Mouse (Mus musculus): ENCODE measurements around the gene Prkacb. TPM values are rescaled to one million over a fixed set of nuclear protein-coding genes. Genes with fewer than 3 reads are reported as not detected.

Prkacb gene
- polyA plus RNA-seq, 1 experiment from 2014 or later = 56.1 TPM

DNA sequence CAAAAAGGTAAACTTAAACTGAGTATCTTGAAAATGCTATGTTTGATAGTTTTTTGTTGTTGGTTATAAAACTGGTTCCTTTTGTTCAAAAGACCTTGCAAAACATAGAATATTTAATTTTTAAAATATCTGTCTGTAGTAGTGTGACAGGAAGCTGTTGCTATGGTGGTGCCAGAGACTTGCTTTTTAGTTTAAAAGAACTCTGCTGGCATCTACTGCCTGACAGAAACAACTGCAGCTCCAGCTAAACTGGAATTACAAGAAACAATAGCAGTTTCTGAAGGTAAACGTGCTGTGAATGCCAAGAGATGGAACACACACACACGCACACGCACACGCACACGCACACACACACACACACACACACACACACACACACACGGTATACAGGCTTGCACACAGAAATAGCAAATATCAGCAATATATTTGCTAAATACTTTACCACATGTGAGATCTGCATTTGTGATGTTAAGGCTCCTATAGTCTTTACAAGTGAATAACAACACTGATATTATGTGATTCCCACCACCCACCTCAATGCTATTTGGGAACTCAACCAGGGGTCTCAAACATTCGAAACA lies 29.1 kb downstream of the Prkacb start:
- H3K4me1 ChIP-seq (replicated peaks; ENCODE audit: control insufficient read depth, insufficient read depth, low read length) = peaks cover 11% of the 10 kb centered on the region
- 82% methylated on average over 7 of the region's 7 CpGs for WGBS
- ATAC-seq (replicated peaks; ENCODE audit: low FRiP score, low TSS enrichment, low read depth) (no peak), DNase-seq (ENCODE audit: low spot score) (no peak)
- H3K9me3 ChIP-seq (ENCODE audit: control insufficient read depth, low read length) = no peaks in the 10 kb centered on the region
- H3K27me3 ChIP-seq (replicated peaks; ENCODE audit: control insufficient read depth, insufficient read depth, low read length) = no peaks in the 10 kb centered on the region
- no peak overlapping the region for H3K9ac ChIP-seq (ENCODE audit: low read length)
- H3K4me3 ChIP-seq (ENCODE audit: low read depth, low read length) = no peak overlapping the region
- no peaks in the 10 kb centered on the region; the same call in 1 of the 2 replicates for H3K36me3 ChIP-seq (ENCODE audit: control insufficient read depth, insufficient read depth, low read length)
- no peak overlapping the region for H3K4me2 ChIP-seq (ENCODE audit: low read length)
- no peak overlapping the region for H3K27ac ChIP-seq (ENCODE audit: low read depth)

- WGBS = 44% methylated on average over 6 of the region's 6 CpGs
- no peak overlapping the region for H3K4me2 ChIP-seq (ENCODE audit: low read length)
- H3K9me3 ChIP-seq (ENCODE audit: control insufficient read depth, low read length) = no peaks in the 10 kb centered on the region
- no peak overlapping the region for H3K4me3 ChIP-seq (ENCODE audit: low read depth, low read length)
- ATAC-seq (replicated peaks; ENCODE audit: low FRiP score, low TSS enrichment, low read depth) (no peak), DNase-seq (ENCODE audit: low spot score) (no peak)
- no peaks in the 10 kb centered on the region for H3K27me3 ChIP-seq (replicated peaks; ENCODE audit: control insufficient read depth, insufficient read depth, low read length)
- H3K9ac ChIP-seq (ENCODE audit: low read length) = no peak overlapping the region
- peaks cover 11% of the 10 kb centered on the region for H3K4me1 ChIP-seq (replicated peaks; ENCODE audit: control insufficient read depth, insufficient read depth, low read length)
- H3K36me3 ChIP-seq (ENCODE audit: control insufficient read depth, insufficient read depth, low read length) = no peaks in the 10 kb centered on the region; the same call in 1 of the 2 replicates
- no peak overlapping the region for H3K27ac ChIP-seq (ENCODE audit: low read depth)
These were observed 30.2 kb downstream of the Prkacb start for GRCm38 (mm10) chr3:146782548-146782947.

DNA sequence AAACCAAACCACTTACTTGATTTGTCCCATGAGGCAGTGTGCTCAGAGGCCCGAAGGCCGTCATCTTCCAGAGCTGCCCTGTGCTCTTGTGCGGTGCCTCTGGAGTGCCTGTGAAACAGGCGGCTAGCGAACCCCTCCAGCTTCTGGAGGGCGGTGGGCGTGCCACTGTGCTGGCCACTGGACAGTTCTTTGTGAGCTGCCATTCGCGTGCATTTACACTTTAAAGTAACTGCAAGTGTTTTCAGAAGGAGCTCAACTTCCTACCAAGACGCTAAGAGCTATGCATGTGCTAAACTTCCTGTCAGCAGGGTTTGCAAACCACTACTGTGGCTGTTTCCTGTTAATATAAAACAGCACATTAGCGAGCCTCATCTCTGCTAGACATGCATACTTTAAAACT lies 31.7 kb downstream of the Prkacb start:
- Histone ChIP-seq H3K36me3 (ENCODE audit: control insufficient read depth, insufficient read depth, low read length) (no peaks in the 10 kb centered on the region), H3K4me3 (ENCODE audit: low read depth, low read length) (no peak overlapping the region), H3K27me3 (replicated peaks; ENCODE audit: control insufficient read depth, insufficient read depth, low read length) (no peaks in the 10 kb centered on the region), H3K4me1 (replicated peaks; ENCODE audit: control insufficient read depth, insufficient read depth, low read length) (peaks cover 11% of the 10 kb centered on the region), H3K27ac (ENCODE audit: low read depth) (peak overlapping the region; percentile 57), H3K4me2 (ENCODE audit: low read length) (peak overlapping the region; percentile 39), H3K9ac (ENCODE audit: low read length) (no peak overlapping the region), H3K9me3 (ENCODE audit: control insufficient read depth, low read length) (no peaks in the 10 kb centered on the region)
- no peak for ATAC-seq (replicated peaks; ENCODE audit: low FRiP score, low TSS enrichment, low read depth)
- WGBS = 23% methylated on average over 11 of the region's 11 CpGs
- DNase-seq (ENCODE audit: low spot score) = no peak

DNA sequence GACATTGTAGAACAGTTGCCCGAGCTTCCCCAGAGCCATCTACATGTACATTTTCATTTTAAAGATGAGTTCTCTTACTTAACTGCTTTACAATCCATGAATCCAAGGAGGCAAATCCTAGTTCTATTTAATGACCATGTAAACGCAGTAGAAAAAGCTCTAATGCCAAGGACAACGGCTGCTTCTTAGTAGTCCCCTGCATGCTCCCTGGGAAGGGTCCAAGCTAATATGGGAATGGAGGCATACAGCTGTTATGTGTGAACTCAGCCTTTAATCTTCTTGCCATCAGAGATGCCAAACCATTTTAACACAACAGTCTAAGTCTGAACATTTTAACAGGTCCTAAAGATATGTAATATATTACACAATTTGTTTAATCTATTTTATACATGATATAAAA lies 32.5 kb downstream of the Prkacb start:
- no peaks in the 10 kb centered on the region for H3K27me3 ChIP-seq (replicated peaks; ENCODE audit: control insufficient read depth, insufficient read depth, low read length)
- H3K4me3 ChIP-seq (ENCODE audit: low read depth, low read length) = no peak overlapping the region
- peaks cover 11% of the 10 kb centered on the region for H3K4me1 ChIP-seq (replicated peaks; ENCODE audit: control insufficient read depth, insufficient read depth, low read length)
- no peak overlapping the region for H3K4me2 ChIP-seq (ENCODE audit: low read length)
- no peaks in the 10 kb centered on the region for H3K9me3 ChIP-seq (ENCODE audit: control insufficient read depth, low read length)
- DNase-seq (ENCODE audit: low spot score) (no peak), ATAC-seq (replicated peaks; ENCODE audit: low FRiP score, low TSS enrichment, low read depth) (no peak)
- no peak overlapping the region for H3K9ac ChIP-seq (ENCODE audit: low read length)
- no peak overlapping the region for H3K27ac ChIP-seq (ENCODE audit: low read depth)
- WGBS = 79% methylated on average over 3 of the region's 3 CpGs
- H3K36me3 ChIP-seq (ENCODE audit: control insufficient read depth, insufficient read depth, low read length) = no peaks in the 10 kb centered on the region

DNA sequence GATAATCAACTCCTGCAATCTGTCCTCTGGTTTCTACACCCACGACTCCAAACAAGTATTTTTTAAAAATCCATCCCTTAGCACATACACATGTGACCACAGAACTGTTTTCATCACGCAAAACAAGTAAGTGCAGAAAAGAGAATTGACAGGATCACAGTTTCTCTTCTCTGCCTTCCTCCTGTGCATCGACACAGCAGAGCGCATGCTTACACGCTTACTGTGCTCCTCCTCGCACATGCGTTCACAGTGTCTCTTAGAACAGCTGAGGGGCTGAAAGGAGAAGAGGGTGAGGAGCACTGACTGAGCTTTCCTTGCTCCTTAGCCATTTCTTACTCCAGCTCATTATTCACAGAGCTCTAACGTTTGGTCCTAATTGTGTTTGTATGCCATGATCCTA lies 33.9 kb downstream of the Prkacb start:
- Histone ChIP-seq H3K4me3 (ENCODE audit: low read depth, low read length) (no peak overlapping the region), H3K36me3 (ENCODE audit: control insufficient read depth, insufficient read depth, low read length) (no peaks in the 10 kb centered on the region), H3K4me1 (replicated peaks; ENCODE audit: control insufficient read depth, insufficient read depth, low read length) (peaks cover 11% of the 10 kb centered on the region; the same call in 1 of the 2 replicates), H3K9ac (ENCODE audit: low read length) (no peak overlapping the region), H3K27ac (ENCODE audit: low read depth) (no peak overlapping the region), H3K27me3 (replicated peaks; ENCODE audit: control insufficient read depth, insufficient read depth, low read length) (no peaks in the 10 kb centered on the region), H3K4me2 (ENCODE audit: low read length) (no peak overlapping the region), H3K9me3 (ENCODE audit: control insufficient read depth, low read length) (no peaks in the 10 kb centered on the region)
- ATAC-seq (replicated peaks; ENCODE audit: low FRiP score, low TSS enrichment, low read depth) (no peak), DNase-seq (ENCODE audit: low spot score) (no peak)
- 83% methylated on average over 8 of the region's 8 CpGs for WGBS

- Histone ChIP-seq H3K9ac (ENCODE audit: low read length) (no peak overlapping the region), H3K4me1 (replicated peaks; ENCODE audit: control insufficient read depth, insufficient read depth, low read length) (peaks cover 11% of the 10 kb centered on the region; the same call in 1 of the 2 replicates), H3K4me3 (ENCODE audit: low read depth, low read length) (no peak overlapping the region), H3K9me3 (ENCODE audit: control insufficient read depth, low read length) (no peaks in the 10 kb centered on the region), H3K27ac (ENCODE audit: low read depth) (no peak overlapping the region), H3K4me2 (ENCODE audit: low read length) (no peak overlapping the region), H3K27me3 (replicated peaks; ENCODE audit: control insufficient read depth, insufficient read depth, low read length) (no peaks in the 10 kb centered on the region), H3K36me3 (ENCODE audit: control insufficient read depth, insufficient read depth, low read length) (no peaks in the 10 kb centered on the region)
- WGBS = 81% methylated on average over 2 of the region's 2 CpGs
- no peak for ATAC-seq (replicated peaks; ENCODE audit: low FRiP score, low TSS enrichment, low read depth)
- no peak for DNase-seq (ENCODE audit: low spot score)
These were observed 34.3 kb downstream of the Prkacb start for GRCm38 (mm10) chr3:146778451-146778850.

DNA sequence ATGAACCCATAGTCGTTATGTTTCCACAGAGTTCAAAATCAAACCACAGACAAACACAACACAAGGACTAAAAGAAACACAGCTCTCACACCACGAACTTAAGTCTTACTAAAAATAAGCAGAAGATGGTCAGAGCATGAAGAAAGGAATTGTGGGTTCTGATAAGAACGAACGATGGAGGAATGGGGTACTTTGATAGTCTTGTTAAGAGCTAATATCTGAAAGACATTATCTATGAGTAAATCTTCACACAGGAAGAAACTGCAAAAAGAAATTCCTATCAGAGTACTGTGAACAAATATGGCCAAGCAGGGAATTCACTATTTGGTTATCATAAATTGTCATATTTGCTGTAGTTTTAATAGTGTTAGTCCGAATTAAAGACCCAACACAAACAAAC lies 36.1 kb downstream of the Prkacb start:
- no peak overlapping the region for H3K4me2 ChIP-seq (ENCODE audit: low read length)
- WGBS = 90% methylated on average over 5 of the region's 5 CpGs
- no peak overlapping the region for H3K27ac ChIP-seq (ENCODE audit: low read depth)
- no peaks in the 10 kb centered on the region for H3K9me3 ChIP-seq (ENCODE audit: control insufficient read depth, low read length)
- no peak for DNase-seq (ENCODE audit: low spot score)
- peaks cover 5% of the 10 kb centered on the region; the same call in 1 of the 2 replicates for H3K4me1 ChIP-seq (replicated peaks; ENCODE audit: control insufficient read depth, insufficient read depth, low read length)
- no peaks in the 10 kb centered on the region for H3K36me3 ChIP-seq (ENCODE audit: control insufficient read depth, insufficient read depth, low read length)
- no peak overlapping the region for H3K4me3 ChIP-seq (ENCODE audit: low read depth, low read length)
- no peaks in the 10 kb centered on the region for H3K27me3 ChIP-seq (replicated peaks; ENCODE audit: control insufficient read depth, insufficient read depth, low read length)
- ATAC-seq (replicated peaks; ENCODE audit: low FRiP score, low TSS enrichment, low read depth) = no peak
- H3K9ac ChIP-seq (ENCODE audit: low read length) = no peak overlapping the region

DNA sequence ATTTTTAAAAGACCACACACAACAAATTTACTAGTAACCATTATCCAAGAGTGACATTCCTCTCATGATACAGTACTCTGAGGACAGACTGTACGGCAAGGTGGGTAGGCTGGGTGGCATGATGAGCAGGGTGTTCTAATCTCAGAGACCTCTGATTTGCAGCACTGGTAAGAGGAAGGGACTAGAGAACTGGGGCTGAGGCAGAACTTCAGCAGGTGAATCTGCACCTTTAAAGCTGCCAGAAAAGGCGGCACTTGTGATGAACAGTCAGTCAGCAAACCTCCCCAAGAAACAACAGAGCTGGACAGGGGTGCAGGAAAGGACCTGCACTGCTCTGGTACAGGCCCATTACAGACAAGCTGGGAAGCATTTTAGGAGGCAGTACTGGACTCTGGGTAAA lies 41.9 kb downstream of the Prkacb start:
- H3K36me3 ChIP-seq (ENCODE audit: control insufficient read depth, insufficient read depth, low read length) = no peaks in the 10 kb centered on the region
- peak overlapping the region; percentile 38; the same call in 1 of the 2 replicates for H3K4me2 ChIP-seq (ENCODE audit: low read length)
- H3K9ac ChIP-seq (ENCODE audit: low read length) = no peak overlapping the region
- ATAC-seq (replicated peaks; ENCODE audit: low FRiP score, low TSS enrichment, low read depth) = no peak
- no peaks in the 10 kb centered on the region for H3K27me3 ChIP-seq (replicated peaks; ENCODE audit: control insufficient read depth, insufficient read depth, low read length)
- no peak overlapping the region for H3K27ac ChIP-seq (ENCODE audit: low read depth)
- no peaks in the 10 kb centered on the region for H3K9me3 ChIP-seq (ENCODE audit: control insufficient read depth, low read length)
- WGBS = 77% methylated on average over 2 of the region's 2 CpGs
- peaks cover 12% of the 10 kb centered on the region for H3K4me1 ChIP-seq (replicated peaks; ENCODE audit: control insufficient read depth, insufficient read depth, low read length)
- H3K4me3 ChIP-seq (ENCODE audit: low read depth, low read length) = no peak overlapping the region
- no peak for DNase-seq (ENCODE audit: low spot score)

DNA sequence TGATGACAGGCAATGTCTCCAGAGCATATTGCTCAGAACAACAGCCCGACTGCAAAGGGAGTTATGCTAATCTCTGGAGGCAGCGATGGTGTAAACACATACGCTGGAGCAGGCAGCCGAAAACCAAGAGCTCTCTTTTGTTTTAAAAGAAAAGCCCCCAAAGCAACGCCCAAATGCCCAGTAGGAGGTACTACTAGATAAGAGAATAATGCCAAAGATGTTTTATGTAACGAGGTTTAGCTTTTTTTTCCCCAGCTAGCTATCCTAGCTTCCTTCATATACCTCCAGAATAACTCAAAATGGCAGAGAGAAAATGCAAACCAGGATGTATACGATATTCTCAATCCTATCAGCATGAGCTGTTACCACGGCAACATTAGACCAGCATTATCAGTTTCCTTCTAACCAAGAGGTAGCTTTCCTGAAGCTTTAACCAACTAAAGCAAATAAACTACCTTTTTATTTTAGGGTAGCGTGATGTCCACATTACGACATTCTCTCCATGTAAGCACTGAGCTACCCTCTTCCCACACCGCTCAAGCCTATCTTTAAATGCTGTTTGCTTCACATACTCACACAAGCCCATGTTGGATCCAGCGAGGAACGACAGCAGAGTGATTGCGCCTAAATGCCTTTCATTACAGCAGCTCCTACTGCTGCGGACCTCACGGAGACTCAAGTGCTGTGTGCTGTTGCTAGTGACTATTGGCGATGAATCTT lies 42.7 kb downstream of the Prkacb start:
- no peak overlapping the region for H3K9ac ChIP-seq (ENCODE audit: low read length)
- no peak for ATAC-seq (replicated peaks; ENCODE audit: low FRiP score, low TSS enrichment, low read depth)
- peak overlapping the region; percentile 11; the same call in 1 of the 2 replicates for H3K4me3 ChIP-seq (ENCODE audit: low read depth, low read length)

More for the DNA sequence above, 42.7 kb downstream of the Prkacb start:
- Histone ChIP-seq H3K27ac (ENCODE audit: low read depth) (no peak overlapping the region; the same call in 1 of the 2 replicates), H3K9me3 (ENCODE audit: control insufficient read depth, low read length) (no peaks in the 10 kb centered on the region), H3K4me2 (ENCODE audit: low read length) (peak overlapping the region; percentile 38), H3K27me3 (replicated peaks; ENCODE audit: control insufficient read depth, insufficient read depth, low read length) (no peaks in the 10 kb centered on the region), H3K4me1 (replicated peaks; ENCODE audit: control insufficient read depth, insufficient read depth, low read length) (peaks cover 12% of the 10 kb centered on the region), H3K36me3 (ENCODE audit: control insufficient read depth, insufficient read depth, low read length) (no peaks in the 10 kb centered on the region)
- 24% methylated on average over 17 of the region's 17 CpGs for WGBS
- no peak for DNase-seq (ENCODE audit: low spot score)
